Mouse (Mus musculus) stomach, embryonic 14.5 days (tissue): ENCODE results near the gene Lat. TPM values are rescaled to one million over a fixed set of nuclear protein-coding genes. Genes with fewer than 3 reads are reported as not detected.
A peak's percentile ranks its signal among the peaks of the same experiment; 100 is the strongest.

Experiments
- ATAC-seq: fragments of 200-750 bp; cut with Nextera tagmentation; 2 replicates; pipeline ENCODE4 v1.8.0; 2017; ENCODE audit warnings: low read depth, moderate TSS enrichment; ENCODE audit not compliant: insufficient number of reproducible peaks, insufficient read depth, low FRiP score
- H3K27ac ChIP-seq: fragments of 300-500 bp; sonication (generic); 2 replicates; pipeline ENCODE4 v1.5.1; 2014; ENCODE audit warnings: mild to moderate bottlenecking, low read length, moderate library complexity, mixed read lengths
- H3K27me3 ChIP-seq: fragments of 300-500 bp; sonication (generic); 2 replicates; pipeline ENCODE4 v1.6.1; 2014; ENCODE audit warnings: low read length, control low read depth, mixed read lengths; ENCODE audit not compliant: control insufficient read depth, insufficient read depth
- H3K36me3 ChIP-seq: fragments of 300-500 bp; sonication (generic); 2 replicates; pipeline ENCODE4 v1.6.1; 2014; ENCODE audit warnings: mild to moderate bottlenecking, control low read depth, low read length, moderate library complexity, mixed read lengths; ENCODE audit not compliant: control insufficient read depth, insufficient read depth
- H3K4me1 ChIP-seq: fragments of 300-500 bp; sonication (generic); 2 replicates; pipeline ENCODE4 v1.6.1; 2014; ENCODE audit warnings: low read length, control low read depth, mixed read lengths; ENCODE audit not compliant: control insufficient read depth, insufficient read depth
- H3K4me2 ChIP-seq: fragments of 300-500 bp; sonication (generic); replicated peaks from 2 replicates; pipeline ENCODE4 v1.6.1; 2014; ENCODE audit warnings: low read depth, low read length, control low read depth
- H3K4me3 ChIP-seq: fragments of 300-500 bp; sonication (generic); 2 replicates; pipeline ENCODE4 v1.5.1; 2014; ENCODE audit warnings: low read depth, low read length, control low read depth
- H3K9ac ChIP-seq: fragments of 300-500 bp; sonication (generic); replicated peaks from 2 replicates; pipeline ENCODE4 v1.6.1; 2014; ENCODE audit warnings: low read depth, mild to moderate bottlenecking, control low read depth, low read length, moderate library complexity, mixed read lengths
- H3K9me3 ChIP-seq: fragments of 300-500 bp; sonication (generic); 2 replicates; pipeline ENCODE4 v1.6.1; 2016; ENCODE audit warnings: low read depth, low read length, control low read depth; ENCODE audit not compliant: control insufficient read depth
- WGBS: fragments of 180-500 bp; shearing (Covaris S2); extraction: QIAGEN DNeasy Blood & Tissue Kit; methylation state at CpG from one replicate; pipeline ENCODE4 v1.1.7; 2014; 5-methylcytosine and 5-hydroxymethylcytosine counted together
- polyA plus RNA-seq: library from polyadenylated mRNA; unstranded; fragments of >200 nt; fragmentation: Nextera tagmentation; extraction: Ambion mirVana; gene quantifications from 2 replicates; pipeline ENCODE4 v1.2.1, GENCODE M21; 2014

The Lat gene
- polyA plus RNA-seq, 1 experiment from 2014 or later: 0.78 TPM

- H3K9ac ChIP-seq: no peak overlapping the region
- no peak overlapping the region for H3K27ac ChIP-seq
- H3K4me3 ChIP-seq: no peak overlapping the region
- no peaks in the 10 kb centered on the region for H3K4me1 ChIP-seq
- H3K9me3 ChIP-seq: no peaks in the 10 kb centered on the region
- 66% methylated on average over 13 of the region's 13 CpGs for WGBS
- ATAC-seq: no peak
- H3K4me2 ChIP-seq: no peak overlapping the region
- no peaks in the 10 kb centered on the region for H3K36me3 ChIP-seq
- no peaks in the 10 kb centered on the region for H3K27me3 ChIP-seq
Measured at GRCm38 (mm10) chr7:126359049-126359448, 10.3 kb downstream of the Lat start.

DNA sequence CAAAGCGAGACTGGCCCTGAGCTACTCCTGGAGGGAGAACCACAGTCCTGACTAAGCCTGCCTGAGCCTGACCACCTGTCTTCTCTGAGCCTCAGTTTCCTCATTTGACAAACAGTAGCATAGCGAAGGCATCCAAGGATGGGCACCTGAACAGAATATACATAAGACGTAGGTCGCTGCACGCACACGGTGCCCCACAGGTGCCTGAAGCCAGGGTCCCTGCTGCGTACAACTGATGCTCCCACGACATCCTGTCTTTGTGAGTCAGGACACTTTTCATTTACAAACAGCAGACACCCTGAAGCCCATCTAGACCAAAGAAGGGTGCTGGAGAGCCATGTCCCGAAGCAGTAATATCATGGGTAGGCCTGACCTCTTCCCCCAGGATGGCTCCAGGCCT, 11.0 kb downstream of the Lat start:
- Histone ChIP-seq H3K4me2 (no peak overlapping the region), H3K9me3 (no peaks in the 10 kb centered on the region), H3K27ac (no peak overlapping the region), H3K4me3 (no peak overlapping the region), H3K27me3 (no peaks in the 10 kb centered on the region), H3K4me1 (no peaks in the 10 kb centered on the region), H3K36me3 (no peaks in the 10 kb centered on the region), H3K9ac (no peak overlapping the region)
- 93% methylated on average over 9 of the region's 9 CpGs for WGBS
- no peak for ATAC-seq

- Histone ChIP-seq H3K27me3 (no peaks in the 10 kb centered on the region), H3K27ac (no peak overlapping the region), H3K36me3 (no peaks in the 10 kb centered on the region), H3K4me2 (no peak overlapping the region), H3K9me3 (no peaks in the 10 kb centered on the region), H3K9ac (no peak overlapping the region), H3K4me1 (no peaks in the 10 kb centered on the region), H3K4me3 (no peak overlapping the region)
- 76% methylated on average over 6 of the region's 6 CpGs for WGBS
- ATAC-seq: no peak
Measured at GRCm38 (mm10) chr7:126357838-126358237, 11.5 kb downstream of the Lat start.

- Histone ChIP-seq H3K36me3 (no peaks in the 10 kb centered on the region), H3K27ac (no peak overlapping the region), H3K9me3 (no peaks in the 10 kb centered on the region), H3K27me3 (no peaks in the 10 kb centered on the region), H3K4me3 (no peak overlapping the region), H3K4me2 (no peak overlapping the region), H3K9ac (no peak overlapping the region), H3K4me1 (no peaks in the 10 kb centered on the region)
- ATAC-seq: 0 out of 2 replicates have a peak, but pooled peaks have one; percentile 37
- 46% methylated on average over 7 of the region's 7 CpGs for WGBS
Measured at GRCm38 (mm10) chr7:126356793-126357591, 12.4 kb downstream of the Lat start.

- Histone ChIP-seq H3K27me3 (no peaks in the 10 kb centered on the region), H3K4me3 (no peak overlapping the region), H3K27ac (no peak overlapping the region), H3K4me2 (no peak overlapping the region), H3K9ac (no peak overlapping the region), H3K4me1 (no peaks in the 10 kb centered on the region), H3K9me3 (no peaks in the 10 kb centered on the region), H3K36me3 (no peaks in the 10 kb centered on the region)
- ATAC-seq: no peak
- 47% methylated on average over 5 of the region's 5 CpGs for whole genome bisulfite sequencing
Measured at GRCm38 (mm10) chr7:126355847-126356597, 13.3 kb downstream of the Lat start.

- 41% methylated on average over 14 of the region's 14 CpGs for whole genome bisulfite sequencing
Measured at GRCm38 (mm10) chr7:126354738-126355614, 14.4 kb downstream of the Lat start.

DNA sequence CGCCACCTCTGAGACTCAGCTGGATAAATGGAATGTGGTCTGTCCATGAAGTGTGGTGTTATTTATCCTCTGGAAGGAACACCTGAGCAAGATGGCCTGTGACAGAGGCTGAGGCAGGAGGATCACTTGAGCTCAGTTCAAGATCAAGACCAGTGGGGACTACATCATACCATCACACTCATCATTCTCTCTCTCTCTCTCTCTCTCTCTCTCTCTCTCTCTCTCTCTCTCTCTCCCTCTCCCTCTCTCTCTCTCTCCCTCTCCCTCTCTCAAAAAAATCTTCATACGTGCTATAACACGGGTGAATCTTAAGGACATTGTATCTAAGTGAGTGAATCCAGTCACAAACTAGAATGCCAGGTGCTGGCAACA, 15.4 kb downstream of the Lat start:
- H3K27me3 ChIP-seq: no peaks in the 10 kb centered on the region
- H3K9ac ChIP-seq: no peak overlapping the region
- H3K9me3 ChIP-seq: no peaks in the 10 kb centered on the region
- H3K4me2 ChIP-seq: no peak overlapping the region
- no peak overlapping the region for H3K4me3 ChIP-seq
- no peak overlapping the region for H3K27ac ChIP-seq
- WGBS: 93% methylated on average over 3 of the region's 3 CpGs
- no peaks in the 10 kb centered on the region for H3K4me1 ChIP-seq
- ATAC-seq: no peak
- no peaks in the 10 kb centered on the region for H3K36me3 ChIP-seq

More at GRCm38 (mm10) chr7:126354738-126355614, 14.4 kb downstream of the Lat start:
- H3K9me3 ChIP-seq: no peaks in the 10 kb centered on the region
- no peaks in the 10 kb centered on the region for H3K4me1 ChIP-seq
- H3K27ac ChIP-seq: no peak overlapping the region
- H3K4me3 ChIP-seq: no peak overlapping the region
- no peak for ATAC-seq
- H3K36me3 ChIP-seq: no peaks in the 10 kb centered on the region
- no peaks in the 10 kb centered on the region for H3K27me3 ChIP-seq
- H3K9ac ChIP-seq: no peak overlapping the region
- no peak overlapping the region for H3K4me2 ChIP-seq

GRCm38 (mm10) chr7:126353251-126353993, 15.9 kb downstream of the Lat start:
- H3K9me3 ChIP-seq: no peaks in the 10 kb centered on the region
- ATAC-seq: no peak
- H3K4me3 ChIP-seq: no peak overlapping the region
- H3K27me3 ChIP-seq: no peaks in the 10 kb centered on the region
- no peaks in the 10 kb centered on the region for H3K4me1 ChIP-seq
- no peak overlapping the region for H3K27ac ChIP-seq
- no peak overlapping the region for H3K9ac ChIP-seq
- H3K36me3 ChIP-seq: no peaks in the 10 kb centered on the region
- 63% methylated on average over 11 of the region's 11 CpGs for WGBS
- H3K4me2 ChIP-seq: no peak overlapping the region
